Mouse (Mus musculus) cerebral cortex, adult 2 months (tissue): ENCODE results near the gene Cbr3.

Experiments used
- WGBS: fragments of 180-500 bp; shearing (Covaris S2); methylation state at CpG from one replicate; pipeline ENCODE4 v1.1.7; 2018; 5-methylcytosine and 5-hydroxymethylcytosine counted together

Gene Cbr3

DNA sequence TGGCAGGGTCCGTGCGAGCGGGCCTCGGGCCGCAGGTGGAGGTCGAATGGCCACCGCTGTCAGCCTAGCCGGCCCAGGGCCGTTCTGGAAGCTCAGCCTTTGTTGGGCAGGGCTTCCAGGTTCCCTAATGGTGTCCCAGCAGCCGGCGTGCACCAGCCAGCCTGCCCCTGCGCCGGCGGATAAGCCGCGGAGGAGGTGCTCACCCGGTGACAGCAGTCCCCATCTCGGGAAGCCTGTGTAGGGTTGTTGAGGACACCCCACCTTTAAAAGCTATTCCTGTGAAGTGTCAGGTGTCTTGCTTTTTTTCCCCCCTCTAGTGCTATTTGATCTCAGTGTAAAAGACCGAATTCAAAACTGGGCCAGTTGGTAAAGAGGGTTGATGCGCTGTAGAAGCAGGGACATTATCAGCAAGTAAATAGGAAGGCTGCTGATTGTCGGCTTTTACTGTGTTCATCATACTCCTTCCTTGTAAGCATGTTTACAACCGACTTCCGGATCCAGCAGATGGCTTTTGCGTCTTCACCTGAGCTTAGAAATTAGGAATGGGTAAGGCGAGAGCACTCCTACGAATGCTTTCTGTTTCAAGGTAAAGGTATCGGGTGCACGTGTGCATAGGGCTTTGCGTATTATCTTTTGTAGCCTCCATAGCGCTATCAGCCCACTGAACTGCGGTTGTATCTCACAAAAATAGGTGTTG is 29.3 kb downstream of the Cbr3 start:
- WGBS, result 8% methylated on average over 31 of the region's 31 CpGs

GRCm38 (mm10) chr16:93712966-93713365 is 30.0 kb downstream of the Cbr3 start:
- WGBS, result 62% methylated on average over 7 of the region's 7 CpGs

DNA sequence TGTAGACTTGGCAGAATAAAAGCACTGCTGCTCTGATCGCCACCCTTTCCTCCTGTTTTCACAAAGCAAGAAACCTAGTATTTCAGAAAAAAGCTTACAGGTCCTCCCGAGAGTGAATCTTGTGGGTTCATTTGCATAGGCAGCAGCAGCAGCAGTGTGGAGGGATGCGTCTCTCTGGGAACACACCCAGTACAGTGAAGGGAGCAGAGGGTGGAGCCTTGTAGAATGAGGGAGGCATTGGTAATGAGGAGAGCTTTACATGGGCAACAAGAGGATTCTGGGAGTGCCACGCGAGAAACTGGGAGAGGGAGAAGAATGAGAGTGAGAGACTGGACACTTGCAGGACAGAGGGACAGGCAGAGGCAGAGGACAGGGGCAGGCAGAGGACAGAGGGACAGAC is 31.4 kb downstream of the Cbr3 start:
- 21% methylated on average over 5 of the region's 5 CpGs for WGBS

DNA sequence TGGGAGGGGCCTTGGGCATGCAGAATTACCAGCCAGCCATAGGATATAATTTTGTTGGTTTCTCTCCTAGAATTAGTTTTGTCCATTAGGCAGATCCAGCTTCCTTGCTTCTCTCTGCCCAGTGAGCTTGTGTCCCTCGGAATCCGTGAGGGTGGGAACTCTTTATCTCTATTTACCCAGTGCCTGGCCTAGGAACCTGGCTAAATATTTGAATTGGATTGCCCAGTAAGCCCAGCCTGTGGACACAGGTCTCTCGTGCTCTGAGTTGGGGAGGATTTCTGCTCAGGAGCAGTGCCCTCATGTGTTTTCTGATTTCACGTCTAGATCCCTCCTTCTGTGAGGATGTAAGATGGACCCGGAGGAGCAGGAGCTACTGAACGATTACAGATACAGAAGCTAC is 32.8 kb downstream of the Cbr3 start:
- 91% methylated on average over 6 of the region's 6 CpGs for WGBS

- 26% methylated on average over 5 of the region's 5 CpGs for WGBS
These were observed 34.3 kb downstream of the Cbr3 start for GRCm38 (mm10) chr16:93717299-93717703.

- WGBS, result 47% methylated on average over 5 of the region's 5 CpGs
These were observed 38.8 kb downstream of the Cbr3 start for GRCm38 (mm10) chr16:93721771-93722170.

- WGBS, result 56% methylated on average over 2 of the region's 2 CpGs
These were observed 39.5 kb downstream of the Cbr3 start for GRCm38 (mm10) chr16:93722476-93722875.

- 85% methylated on average over 8 of the region's 8 CpGs for WGBS
These were observed 42.6 kb downstream of the Cbr3 start for GRCm38 (mm10) chr16:93725417-93726144.

GRCm38 (mm10) chr16:93726186-93726585 is 43.2 kb downstream of the Cbr3 start:
- 91% methylated on average over 4 of the region's 4 CpGs for WGBS

GRCm38 (mm10) chr16:93728676-93729075 is 45.7 kb downstream of the Cbr3 start:
- 60% methylated on average over 9 of the region's 9 CpGs for WGBS

DNA sequence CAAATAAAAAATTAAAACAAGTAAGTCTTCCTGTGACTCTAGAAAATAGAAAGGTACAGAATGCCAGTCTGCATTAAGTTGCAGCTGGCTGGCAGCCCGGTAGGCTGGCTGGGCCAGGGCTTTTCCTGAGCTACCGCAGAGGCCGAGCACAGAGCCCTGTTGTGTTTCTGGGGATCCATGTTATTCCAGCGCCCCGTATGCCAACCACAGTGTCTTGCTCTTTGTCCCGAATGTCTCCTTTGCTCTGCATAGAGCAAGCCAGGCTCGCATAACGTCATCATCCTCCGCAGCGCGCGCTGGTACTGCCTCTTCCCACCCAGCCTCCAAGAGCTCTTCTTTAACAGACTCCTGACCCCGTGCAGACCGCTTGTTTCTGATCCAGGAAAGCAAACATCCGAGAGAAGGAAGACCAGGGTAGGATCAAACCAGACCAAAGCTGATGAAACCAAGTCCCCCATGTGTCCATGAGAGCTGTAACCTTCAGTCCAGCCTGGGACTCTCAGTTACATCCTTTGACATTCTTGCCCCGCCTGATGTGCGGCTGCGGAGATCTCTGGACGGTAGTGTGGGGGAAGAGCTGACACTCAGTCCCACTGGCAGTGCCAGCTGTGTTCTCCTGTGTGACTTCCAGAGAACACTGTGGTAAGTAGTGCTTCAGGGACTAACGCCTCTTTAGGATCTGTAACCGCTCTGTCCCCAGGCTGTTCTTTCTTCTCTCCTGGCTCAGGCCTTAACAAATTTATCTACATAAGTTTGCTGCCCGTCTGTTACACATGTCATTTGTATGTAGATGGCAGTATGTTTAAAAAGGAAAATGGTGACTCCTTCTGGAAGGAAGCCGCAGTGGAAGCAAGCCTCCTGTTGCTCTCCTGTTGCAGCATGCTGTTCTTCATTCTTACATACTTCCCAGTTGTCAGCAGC is 47.0 kb downstream of the Cbr3 start:
- WGBS, result 43% methylated on average over 23 of the region's 23 CpGs

DNA sequence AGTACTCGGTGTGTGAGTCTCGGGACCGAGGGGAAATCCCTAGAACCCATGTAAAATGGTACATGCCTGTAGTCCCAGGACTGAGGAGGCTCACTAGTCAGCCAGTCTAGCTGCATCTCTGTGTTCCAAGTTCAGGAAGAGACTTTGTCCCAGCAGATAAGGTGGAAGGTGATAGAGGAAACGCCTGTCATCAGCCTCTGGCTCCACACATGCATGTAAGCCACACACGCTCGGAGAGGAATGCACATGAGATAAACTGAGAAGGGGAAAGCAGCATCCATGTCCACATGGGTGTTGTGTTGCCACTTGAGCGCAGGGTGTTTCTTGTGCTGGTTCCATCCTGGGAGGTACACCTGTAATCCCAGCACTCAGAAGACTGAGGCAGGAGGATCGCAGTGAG is 48.3 kb downstream of the Cbr3 start:
- 95% methylated on average over 8 of the region's 8 CpGs for WGBS

DNA sequence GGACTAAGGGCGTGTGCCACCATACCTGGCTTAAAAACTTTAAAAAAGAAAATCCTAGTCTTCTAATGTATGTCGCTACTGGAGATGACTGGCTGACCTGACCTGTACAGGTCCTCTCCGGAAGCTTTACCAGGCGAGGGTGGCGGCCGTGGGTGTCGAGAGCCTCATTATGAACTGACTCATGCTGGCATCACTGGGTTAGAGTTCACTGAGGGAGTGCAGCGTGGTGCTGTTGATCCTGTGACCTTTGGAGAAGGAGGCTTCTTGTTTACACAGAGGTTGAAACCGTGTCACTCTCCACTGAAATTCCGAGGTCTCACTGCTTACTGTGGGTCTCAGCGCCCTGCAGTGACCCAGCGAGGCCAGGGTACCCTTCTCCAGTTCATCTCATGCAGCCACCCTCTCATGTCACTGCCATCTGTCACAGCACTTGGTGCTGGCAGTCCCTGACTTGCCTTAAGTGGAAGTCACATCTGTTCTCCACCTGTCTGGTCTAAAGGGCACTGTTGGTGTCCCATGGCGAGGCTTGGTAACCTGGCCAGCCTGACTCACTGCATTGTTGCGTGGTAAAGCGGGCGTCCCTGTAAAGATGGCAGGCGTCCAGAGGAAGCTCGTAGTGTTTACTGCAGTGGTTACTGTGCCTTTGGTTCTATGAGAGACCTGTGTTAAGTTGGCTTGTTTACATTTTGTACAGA is 50.0 kb downstream of the Cbr3 start:
- 73% methylated on average over 18 of the region's 18 CpGs for WGBS

DNA sequence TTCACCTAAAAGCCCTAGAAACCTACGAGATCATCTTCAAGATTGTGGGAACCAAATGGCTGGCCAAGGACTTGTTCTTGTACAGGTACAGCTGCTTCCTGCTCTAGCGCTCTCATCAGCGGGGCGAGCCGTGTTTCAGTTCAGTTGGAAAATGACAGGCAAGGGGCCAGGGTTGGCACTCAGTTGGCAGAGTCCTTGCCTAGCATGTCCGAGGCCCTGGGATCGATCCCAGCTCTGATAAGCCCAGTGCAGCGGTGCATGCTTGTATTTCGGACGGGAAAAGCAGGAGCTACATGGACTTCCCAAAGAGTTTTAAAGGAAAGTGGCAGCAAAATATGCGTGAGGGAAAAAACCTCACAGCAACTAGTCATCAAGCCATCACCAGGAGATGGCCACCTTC is 56.2 kb downstream of the Cbr3 start:
- 90% methylated on average over 11 of the region's 11 CpGs for WGBS
